Mouse (Mus musculus) intestine, embryonic 15.5 days (tissue): ENCODE data around the gene Eef1e1. TPM values are rescaled to one million over a fixed set of nuclear protein-coding genes. Genes with fewer than 3 reads are reported as not detected.
A peak's percentile ranks its signal among the peaks of the same experiment; 100 is the strongest.
"Not testable (repeated sequence)": the region's sequence is repeated elsewhere in the genome, so short reads cannot be mapped to it uniquely, and the experiment has no call there.

Experiments used
- ATAC-seq: fragments of 200-750 bp; cut with Nextera tagmentation; 2 replicates; pipeline ENCODE4 v1.8.0; 2017; ENCODE audit warnings: moderate TSS enrichment, moderate library complexity
- H3K27ac ChIP-seq: fragments of 300-500 bp; sonication (generic); 2 replicates; pipeline ENCODE4 v1.5.1; 2015; ENCODE audit warnings: mild to moderate bottlenecking, inconsistent platforms
- H3K27me3 ChIP-seq: fragments of 300-500 bp; sonication (generic); replicated peaks from 2 replicates; pipeline ENCODE4 v1.6.1; 2015; ENCODE audit warnings: inconsistent platforms
- H3K36me3 ChIP-seq: fragments of 300-500 bp; sonication (generic); 2 replicates; pipeline ENCODE4 v1.6.1; 2015; ENCODE audit warnings: inconsistent platforms
- H3K4me1 ChIP-seq: fragments of 300-500 bp; sonication (generic); replicated peaks from 2 replicates; pipeline ENCODE4 v1.6.1; 2015; ENCODE audit warnings: inconsistent platforms
- H3K4me2 ChIP-seq: fragments of 300-500 bp; sonication (generic); replicated peaks from 2 replicates; pipeline ENCODE4 v1.6.1; 2015; ENCODE audit warnings: mild to moderate bottlenecking, inconsistent platforms
- H3K4me3 ChIP-seq: fragments of 300-500 bp; sonication (generic); replicated peaks from 2 replicates; pipeline ENCODE4 v1.5.1; 2015; ENCODE audit warnings: inconsistent platforms
- H3K9ac ChIP-seq: fragments of 300-500 bp; sonication (generic); 2 replicates; pipeline ENCODE4 v1.6.1; 2015; ENCODE audit warnings: inconsistent platforms
- H3K9me3 ChIP-seq: fragments of 300-500 bp; sonication (generic); 2 replicates; pipeline ENCODE4 v1.6.1; 2016; ENCODE audit warnings: inconsistent platforms
- WGBS: fragments of 180-500 bp; shearing (Covaris S2); methylation state at CpG from one replicate; pipeline ENCODE4 v1.1.7; 2015; 5-methylcytosine and 5-hydroxymethylcytosine counted together
- polyA plus RNA-seq: library from polyadenylated mRNA; unstranded; fragments of >200 nt; fragmentation: Nextera tagmentation; extraction: Ambion mirVana; gene quantifications from 2 replicates; pipeline ENCODE4 v1.2.1, GENCODE M21; 2015

The Eef1e1 gene
- polyA plus RNA-seq = 53.4 TPM in 2 replicates

DNA sequence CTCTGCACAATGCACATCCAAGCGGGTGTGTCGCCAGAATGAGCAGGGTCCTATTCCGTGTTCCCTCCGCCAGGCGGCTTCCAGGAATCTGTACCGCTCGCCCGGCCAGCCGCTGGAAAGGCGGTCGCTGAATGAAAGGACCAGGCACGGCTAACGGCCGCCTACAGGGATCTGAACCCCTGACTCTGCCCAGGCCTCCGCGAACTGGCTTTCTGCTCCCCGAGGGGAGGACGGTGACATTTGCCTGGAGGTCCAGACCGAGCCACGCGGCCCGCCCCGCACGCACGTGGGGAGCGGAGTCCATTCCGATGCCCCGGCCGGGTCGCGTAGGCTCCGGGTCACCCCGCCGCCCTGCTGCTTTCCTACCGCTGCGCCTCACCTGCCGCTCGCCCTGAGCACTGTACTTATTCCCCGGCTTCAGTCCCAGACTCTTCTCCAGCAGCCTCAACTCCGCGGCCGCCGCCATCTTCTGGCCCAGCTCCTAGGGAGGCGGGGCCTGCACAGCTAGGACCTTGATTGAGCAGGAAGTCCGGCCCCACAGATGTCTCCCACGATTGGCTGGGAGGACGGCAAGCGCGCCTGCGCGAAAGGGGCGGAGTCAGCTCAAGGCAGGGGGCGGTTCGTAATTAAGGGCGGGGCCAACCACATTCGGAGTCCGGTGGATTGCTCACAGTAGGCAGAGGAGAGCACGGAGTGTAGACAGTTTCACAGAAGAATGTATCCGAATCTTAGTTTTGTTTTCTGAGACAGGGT lies at the start of gene Eef1e1:
Gene Eef1e1 (minus strand): TSS at position 531 of the 753 bp plus-strand sequence.
- Histone ChIP-seq H3K9ac (peak within 1 kb of the TSS; percentile 83), H3K4me1 (no peaks in the 10 kb centered on the region), H3K36me3 (peaks cover 4% of the 10 kb centered on the region), H3K27me3 (no peaks in the 10 kb centered on the region), H3K4me3 (peak within 1 kb of the TSS; percentile 85), H3K27ac (peak within 1 kb of the TSS; percentile 78), H3K9me3 (no peaks in the 10 kb centered on the region), H3K4me2 (peak within 1 kb of the TSS; percentile 59)
- ATAC-seq = peak; percentile 100
- WGBS = under 1% methylated on average over 59 of the region's 59 CpGs

DNA sequence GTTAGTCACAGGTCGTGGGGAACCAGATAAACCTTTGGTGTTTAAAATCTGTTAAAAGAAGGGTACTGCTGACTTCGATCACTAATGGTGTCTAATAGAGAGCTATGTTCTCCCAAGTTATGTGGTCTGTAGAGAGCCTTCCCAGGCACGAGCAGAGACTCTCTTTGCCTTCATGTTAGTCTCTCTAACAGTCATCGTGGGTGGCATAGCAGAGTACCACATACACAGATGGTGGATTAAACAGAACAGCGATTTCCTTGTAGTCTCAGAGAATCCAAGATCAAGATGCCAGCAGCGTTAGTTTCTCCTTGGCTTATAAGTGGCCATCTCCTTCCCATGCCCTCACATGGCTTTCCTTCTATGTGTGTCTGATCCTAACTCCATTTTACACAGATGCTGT lies 32.0 kb upstream of the Eef1e1 start:
- Histone ChIP-seq H3K9ac (no peak overlapping the region), H3K27me3 (no peaks in the 10 kb centered on the region; the same call in 1 of the 2 replicates), H3K4me2 (no peak overlapping the region), H3K36me3 (no peaks in the 10 kb centered on the region), H3K27ac (no peak overlapping the region), H3K4me1 (no peaks in the 10 kb centered on the region), H3K9me3 (no peaks in the 10 kb centered on the region), H3K4me3 (no peak overlapping the region)
- ATAC-seq = no peak
- WGBS = 81% methylated on average over 6 of the region's 6 CpGs

DNA sequence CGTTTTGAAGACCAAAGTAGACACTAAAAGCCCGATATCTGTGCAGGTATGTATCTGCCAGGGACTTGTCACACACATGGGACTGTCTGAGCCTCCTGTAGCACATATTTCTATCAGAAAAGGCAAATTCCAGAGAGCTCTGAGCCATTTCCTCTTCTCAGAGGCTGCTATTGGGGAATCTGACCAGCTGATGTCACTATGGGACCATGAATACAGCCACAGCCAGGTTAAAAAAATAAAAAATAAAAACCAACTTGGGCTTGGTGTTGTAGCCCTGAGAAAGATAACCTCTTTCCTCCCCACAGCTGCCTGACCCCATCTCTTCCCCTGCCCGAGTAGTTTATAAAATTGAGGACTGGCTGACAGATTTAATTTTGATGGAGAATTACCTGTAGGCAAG lies 31.2 kb upstream of the Eef1e1 start:
- WGBS = 39% methylated on average over 3 of the region's 3 CpGs
- Histone ChIP-seq H3K9ac (no peak overlapping the region), H3K27me3 (no peaks in the 10 kb centered on the region; the same call in 1 of the 2 replicates), H3K9me3 (no peaks in the 10 kb centered on the region), H3K4me3 (no peak overlapping the region), H3K27ac (no peak overlapping the region), H3K4me1 (no peaks in the 10 kb centered on the region), H3K36me3 (no peaks in the 10 kb centered on the region), H3K4me2 (no peak overlapping the region)
- ATAC-seq = no peak

DNA sequence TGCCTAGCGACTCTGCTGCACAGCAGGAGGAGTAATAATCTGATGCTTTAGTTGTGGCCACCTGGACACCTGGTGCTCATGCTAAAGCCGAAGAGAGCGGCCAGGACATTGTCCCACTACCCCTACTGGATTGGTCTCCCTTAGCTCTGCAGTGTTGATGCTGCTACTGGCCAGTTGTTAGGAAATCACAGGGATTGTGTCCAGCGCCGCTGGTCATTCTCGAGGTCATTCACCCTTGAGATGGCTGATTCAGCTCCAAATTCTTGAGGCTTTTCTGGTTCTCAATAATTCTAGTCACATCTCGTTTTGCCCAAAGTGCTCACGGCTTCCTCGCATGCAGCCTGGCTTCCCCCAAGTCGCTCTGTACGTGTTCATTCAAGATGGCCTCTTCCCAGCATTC lies 29.9 kb upstream of the Eef1e1 start:
- Histone ChIP-seq H3K27me3 (no peaks in the 10 kb centered on the region; the same call in 1 of the 2 replicates), H3K9ac (no peak overlapping the region), H3K9me3 (no peaks in the 10 kb centered on the region), H3K4me2 (no peak overlapping the region), H3K4me3 (no peak overlapping the region), H3K4me1 (no peaks in the 10 kb centered on the region), H3K36me3 (no peaks in the 10 kb centered on the region), H3K27ac (no peak overlapping the region)
- WGBS = 87% methylated on average over 11 of the region's 11 CpGs
- no peak for ATAC-seq

DNA sequence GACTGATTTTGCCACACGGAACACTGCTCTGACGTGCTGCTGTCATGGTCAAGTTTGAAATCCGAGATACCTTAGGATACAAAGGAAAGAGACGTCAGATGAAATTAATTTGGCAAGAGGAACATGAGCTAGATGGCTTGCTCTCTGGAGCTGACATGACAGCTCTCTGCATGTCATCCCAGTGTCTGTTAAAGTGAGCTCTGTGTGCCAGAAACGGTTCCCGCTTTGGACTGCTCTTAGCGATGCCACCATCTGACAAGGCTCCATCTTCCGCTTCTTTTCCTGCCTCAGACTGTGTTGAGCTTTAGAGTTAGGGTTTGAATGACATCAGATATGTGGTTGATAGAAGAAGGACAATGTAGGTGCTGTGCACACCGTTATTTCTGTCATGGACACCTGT lies 13.5 kb upstream of the Eef1e1 start:
- no peak for ATAC-seq
- H3K27me3 ChIP-seq = no peaks in the 10 kb centered on the region
- H3K36me3 ChIP-seq = no peaks in the 10 kb centered on the region
- no peak overlapping the region for H3K27ac ChIP-seq
- no peak overlapping the region for H3K4me3 ChIP-seq
- no peak overlapping the region for H3K4me2 ChIP-seq
- no peaks in the 10 kb centered on the region for H3K9me3 ChIP-seq
- no peaks in the 10 kb centered on the region for H3K4me1 ChIP-seq
- H3K9ac ChIP-seq = no peak overlapping the region
- 88% methylated on average over 9 of the region's 9 CpGs for WGBS

DNA sequence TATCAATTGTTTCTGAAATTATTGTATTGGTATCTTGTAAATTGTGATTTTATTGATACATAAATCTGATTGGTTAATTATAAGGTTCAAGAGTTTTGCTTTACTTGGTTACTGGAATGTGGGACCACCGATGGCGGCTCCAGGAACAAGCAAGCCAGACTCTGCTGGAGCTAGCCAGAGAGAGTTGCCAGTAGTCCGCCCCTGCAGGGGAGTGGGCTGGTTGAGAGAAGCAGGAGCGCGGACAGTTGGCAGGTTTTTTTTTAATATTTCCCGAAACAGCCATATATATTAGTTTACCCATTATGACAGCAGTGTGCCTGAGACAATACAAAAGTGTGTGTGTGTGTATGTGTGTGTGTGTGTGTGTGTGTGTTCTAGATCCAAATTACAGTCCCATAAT lies 12.6 kb upstream of the Eef1e1 start:
- not testable (repeated sequence) for H3K9me3 ChIP-seq, ATAC-seq, H3K4me1 ChIP-seq, H3K4me2 ChIP-seq, H3K4me3 ChIP-seq, H3K9ac ChIP-seq, H3K27ac ChIP-seq, H3K36me3 ChIP-seq, H3K27me3 ChIP-seq
- WGBS = 89% methylated on average over 6 of the region's 6 CpGs

DNA sequence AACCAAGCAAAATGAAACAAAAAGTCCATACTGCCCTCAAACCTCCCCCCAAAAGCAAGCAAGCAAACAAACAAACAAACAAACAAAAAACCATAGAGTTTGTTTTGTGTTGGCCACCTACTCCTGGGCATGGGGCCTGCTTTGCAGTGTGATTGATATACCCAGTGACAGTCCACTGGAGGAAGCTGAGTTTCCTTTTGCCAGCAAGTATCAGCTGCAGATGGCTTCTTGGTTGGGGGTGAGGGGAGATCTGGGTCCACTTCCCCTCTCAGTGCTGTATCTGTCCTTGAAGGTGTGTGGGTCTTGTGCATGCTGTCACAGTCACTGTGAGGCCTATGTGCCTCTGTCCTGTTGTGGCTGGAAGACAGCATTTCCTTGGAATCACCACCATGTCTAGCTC lies 11.2 kb upstream of the Eef1e1 start:
- no peaks in the 10 kb centered on the region for H3K4me1 ChIP-seq
- H3K9me3 ChIP-seq = no peaks in the 10 kb centered on the region
- H3K9ac ChIP-seq = no peak overlapping the region
- H3K27me3 ChIP-seq = no peaks in the 10 kb centered on the region
- H3K27ac ChIP-seq = no peak overlapping the region
- H3K4me2 ChIP-seq = no peak overlapping the region
- no peak for ATAC-seq
- no peak overlapping the region for H3K4me3 ChIP-seq
- no peaks in the 10 kb centered on the region for H3K36me3 ChIP-seq

DNA sequence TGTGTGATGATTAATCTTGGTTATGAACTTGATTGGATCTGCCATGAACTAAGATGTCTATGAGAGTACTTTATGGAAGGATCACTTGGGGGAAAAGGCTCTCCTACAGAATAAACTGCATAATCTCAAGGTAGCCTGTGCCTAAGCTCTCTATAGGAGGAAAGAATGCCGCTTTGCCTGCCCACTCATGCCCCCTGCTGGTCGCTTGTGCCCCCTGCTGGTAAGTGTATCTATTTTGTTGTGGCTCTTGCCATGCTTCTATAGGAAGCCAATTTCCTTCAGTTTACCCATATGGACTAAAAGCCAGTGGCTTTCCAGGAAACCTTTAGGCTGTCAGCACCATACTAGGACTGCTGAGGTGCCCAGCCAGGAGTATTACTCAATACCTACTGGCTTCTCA lies 9.7 kb upstream of the Eef1e1 start:
- ATAC-seq = no peak
- Histone ChIP-seq H3K36me3 (no peaks in the 10 kb centered on the region), H3K9ac (no peak overlapping the region), H3K27me3 (no peaks in the 10 kb centered on the region), H3K4me2 (no peak overlapping the region), H3K27ac (no peak overlapping the region), H3K4me3 (no peak overlapping the region), H3K4me1 (no peaks in the 10 kb centered on the region), H3K9me3 (no peaks in the 10 kb centered on the region)
- 23% methylated on average over 2 of the region's 2 CpGs for WGBS

DNA sequence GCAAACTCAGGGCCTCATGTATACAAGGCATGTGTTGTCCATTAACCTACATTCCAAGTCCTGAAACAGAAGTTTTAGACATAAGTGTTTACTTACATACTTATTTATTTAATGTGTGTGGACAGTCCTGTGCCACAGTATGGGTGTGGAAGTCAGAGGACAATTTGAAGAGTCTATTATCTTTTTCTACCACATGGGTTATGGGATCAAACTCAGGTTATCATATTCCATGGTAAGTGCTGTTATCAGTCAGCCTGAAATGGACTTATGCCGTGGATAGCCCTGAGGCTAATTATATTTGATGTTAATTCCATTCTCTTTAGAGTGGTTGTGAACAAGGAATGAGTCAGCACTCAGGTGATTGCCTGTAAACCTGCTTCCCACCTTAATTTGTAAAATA lies 5.9 kb upstream of the Eef1e1 start:
- ATAC-seq = no peak
- 50% methylated on average over 1 of the region's 1 CpGs for WGBS
- no peak overlapping the region for H3K4me2 ChIP-seq

DNA sequence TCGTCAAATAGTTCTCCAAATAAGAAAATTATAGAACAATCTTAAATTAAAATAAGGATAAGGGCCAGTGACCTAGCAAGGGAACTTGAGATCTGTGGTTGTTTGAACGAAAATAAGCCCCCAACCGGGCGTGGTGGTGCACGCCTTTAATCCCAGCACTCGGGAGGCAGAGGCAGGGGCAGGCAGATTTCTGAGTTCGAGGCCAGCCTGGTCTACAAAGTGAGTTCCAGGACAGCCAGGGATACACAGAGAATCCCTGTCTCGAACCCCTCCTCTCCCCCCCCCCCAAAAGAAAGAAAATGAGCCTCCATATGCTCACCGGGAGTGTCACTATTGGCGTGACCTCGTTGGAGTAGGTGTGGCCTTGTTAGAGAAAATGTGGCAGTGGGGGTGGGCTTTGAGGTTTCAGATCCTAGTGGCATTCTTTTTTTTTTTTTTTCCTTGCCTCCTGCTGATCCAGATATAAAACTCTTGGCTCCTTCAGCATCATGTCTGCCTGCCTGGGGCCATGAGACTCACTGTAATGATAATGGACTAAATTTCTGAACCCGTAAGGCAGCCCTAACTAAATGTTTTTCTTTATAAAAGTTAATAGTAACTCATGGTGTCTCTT lies 772 bp upstream of the Eef1e1 start:
- Histone ChIP-seq H3K9me3 (no peaks in the 10 kb centered on the region), H3K9ac (no peak overlapping the region), H3K4me2 (no peak overlapping the region), H3K4me3 (no peak overlapping the region), H3K27me3 (no peaks in the 10 kb centered on the region), H3K36me3 (peaks cover 4% of the 10 kb centered on the region), H3K4me1 (no peaks in the 10 kb centered on the region), H3K27ac (no peak overlapping the region)
- 90% methylated on average over 12 of the region's 12 CpGs for WGBS
- ATAC-seq = no peak

More for the DNA sequence above, 5.9 kb upstream of the Eef1e1 start:
- no peak overlapping the region for H3K4me3 ChIP-seq
- no peak overlapping the region for H3K9ac ChIP-seq
- no peaks in the 10 kb centered on the region for H3K36me3 ChIP-seq
- H3K27ac ChIP-seq = no peak overlapping the region
- no peaks in the 10 kb centered on the region for H3K27me3 ChIP-seq
- no peaks in the 10 kb centered on the region for H3K9me3 ChIP-seq
- no peaks in the 10 kb centered on the region for H3K4me1 ChIP-seq

DNA sequence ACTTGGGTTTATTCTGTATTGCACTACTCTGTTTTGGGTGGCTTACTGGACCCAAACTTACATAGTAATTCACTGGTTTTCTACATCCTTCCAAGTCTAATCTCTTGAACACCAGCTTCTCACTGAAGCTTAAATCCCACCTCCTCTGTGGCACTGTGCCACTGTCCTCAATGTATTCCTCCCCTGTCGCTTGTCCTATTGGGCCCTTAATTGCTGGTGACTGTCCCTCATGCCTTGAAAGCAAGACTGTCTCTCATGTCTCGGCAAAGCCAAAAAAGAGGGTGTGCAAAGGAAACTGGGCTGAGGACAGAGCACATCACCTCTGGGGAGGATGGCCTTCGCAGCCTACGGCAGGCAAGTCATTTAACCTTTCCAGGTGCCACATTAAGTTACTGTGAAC lies 993 bp downstream of the Eef1e1 start:
- Histone ChIP-seq H3K27ac (no peak overlapping the region), H3K27me3 (no peaks in the 10 kb centered on the region), H3K9ac (peak overlapping the region; percentile 83), H3K36me3 (peaks cover 9% of the 10 kb centered on the region), H3K9me3 (no peaks in the 10 kb centered on the region), H3K4me3 (peak overlapping the region; percentile 85), H3K4me1 (no peaks in the 10 kb centered on the region), H3K4me2 (peak overlapping the region; percentile 59)
- WGBS = 33% methylated on average over 4 of the region's 4 CpGs
- no peak for ATAC-seq

DNA sequence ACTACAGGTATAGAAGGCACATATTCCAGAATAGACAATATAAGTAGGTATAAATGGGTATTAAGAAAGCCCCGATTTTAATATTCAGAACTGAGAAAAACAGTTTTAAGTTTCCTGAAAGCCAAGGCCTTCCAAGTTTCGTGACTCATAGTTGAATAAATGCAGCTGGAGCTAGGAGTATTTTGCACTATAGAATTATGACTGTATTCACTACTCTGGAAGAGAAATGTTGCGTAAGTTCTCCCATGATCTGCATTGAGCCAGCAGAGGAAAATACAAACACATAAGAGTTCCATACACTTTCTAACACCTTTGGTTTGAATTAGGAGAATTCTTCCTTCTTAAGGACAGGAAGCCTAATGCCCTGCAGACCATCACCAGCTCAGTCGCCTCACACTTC lies 8.6 kb downstream of the Eef1e1 start:
- no peak overlapping the region for H3K4me2 ChIP-seq
- H3K27ac ChIP-seq = no peak overlapping the region
- 91% methylated on average over 4 of the region's 4 CpGs for WGBS
- H3K4me1 ChIP-seq = no peaks in the 10 kb centered on the region
- no peaks in the 10 kb centered on the region for H3K27me3 ChIP-seq
- H3K9ac ChIP-seq = no peak overlapping the region
- no peak for ATAC-seq
- H3K36me3 ChIP-seq = peaks cover 35% of the 10 kb centered on the region
- H3K4me3 ChIP-seq = no peak overlapping the region
- H3K9me3 ChIP-seq = no peaks in the 10 kb centered on the region

DNA sequence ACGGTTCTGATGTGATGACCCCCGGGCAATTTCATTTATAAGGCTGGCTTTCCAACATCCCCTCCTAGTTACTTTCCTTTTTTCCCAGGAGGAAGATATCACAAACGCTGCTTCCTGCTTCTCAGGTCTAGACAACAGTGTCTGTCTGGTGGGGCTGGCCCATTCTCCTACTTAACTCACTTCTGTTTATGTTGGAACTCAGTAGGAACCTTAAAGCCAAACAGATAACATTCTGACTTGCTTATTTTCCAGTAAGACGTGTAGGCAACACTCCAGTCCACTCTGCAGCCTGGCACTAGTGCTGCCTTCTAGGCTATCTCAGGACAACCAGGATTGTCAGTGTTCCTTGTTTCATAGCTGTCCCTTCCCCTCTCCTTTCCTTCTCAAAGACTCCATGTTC lies 9.8 kb downstream of the Eef1e1 start:
- no peaks in the 10 kb centered on the region for H3K9me3 ChIP-seq
- peaks cover 46% of the 10 kb centered on the region for H3K36me3 ChIP-seq
- H3K4me1 ChIP-seq = no peaks in the 10 kb centered on the region
- no peak overlapping the region for H3K4me3 ChIP-seq
- 48% methylated on average over 4 of the region's 4 CpGs for WGBS
- no peak for ATAC-seq
- H3K4me2 ChIP-seq = no peak overlapping the region
- no peaks in the 10 kb centered on the region for H3K27me3 ChIP-seq
- no peak overlapping the region for H3K27ac ChIP-seq
- no peak overlapping the region for H3K9ac ChIP-seq
